Mouse (Mus musculus) adrenal gland (tissue): ENCODE data around the gene Timm17a.

Source experiments
- intact Hi-C: fragments of 180-260 bp; cut with DNase I; formaldehyde crosslinking; loops from one replicate; pipeline ENCODE4 v1.15.1; 2025

Gene Timm17a

GRCm38 (mm10) chr1:135281841-135282240 lies 31.7 kb downstream of the Timm17a start:
- intact Hi-C loops = loop anchor here (5.0 kb wide), 1 partner anchor 85 kb away; no protein-coding TSS in a partner anchor

DNA sequence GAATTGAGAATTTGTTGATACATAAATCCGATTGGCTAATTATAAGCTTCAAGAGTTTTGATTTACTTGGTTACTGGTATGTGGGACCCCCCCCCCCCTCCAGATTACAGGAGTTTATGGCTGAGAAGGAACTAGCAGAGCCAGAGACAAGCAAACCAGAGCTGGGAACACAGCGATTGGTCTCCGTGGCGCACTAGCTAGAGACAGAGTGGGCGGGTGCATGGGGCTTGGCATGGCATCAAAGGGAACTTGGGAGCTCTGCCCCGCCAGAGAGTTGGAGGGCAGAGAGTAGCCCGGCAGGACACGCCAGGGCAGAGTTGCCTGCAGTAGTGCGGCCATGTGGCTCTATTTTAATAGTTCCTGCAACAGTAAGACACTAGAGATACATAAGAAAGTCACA lies 32.9 kb downstream of the Timm17a start:
- intact Hi-C loops = loop anchor here (5.0 kb wide), 1 partner anchor 87 kb away; no protein-coding TSS in a partner anchor

- intact Hi-C loops = no loop called here
Measured at GRCm38 (mm10) chr1:135271371-135271770, 42.2 kb downstream of the Timm17a start.

- intact Hi-C loops = no loop called here
Measured at GRCm38 (mm10) chr1:135267663-135268446, 45.7 kb downstream of the Timm17a start.

- intact Hi-C loops = no loop called here
Measured at GRCm38 (mm10) chr1:135265834-135266233, 47.7 kb downstream of the Timm17a start.

DNA sequence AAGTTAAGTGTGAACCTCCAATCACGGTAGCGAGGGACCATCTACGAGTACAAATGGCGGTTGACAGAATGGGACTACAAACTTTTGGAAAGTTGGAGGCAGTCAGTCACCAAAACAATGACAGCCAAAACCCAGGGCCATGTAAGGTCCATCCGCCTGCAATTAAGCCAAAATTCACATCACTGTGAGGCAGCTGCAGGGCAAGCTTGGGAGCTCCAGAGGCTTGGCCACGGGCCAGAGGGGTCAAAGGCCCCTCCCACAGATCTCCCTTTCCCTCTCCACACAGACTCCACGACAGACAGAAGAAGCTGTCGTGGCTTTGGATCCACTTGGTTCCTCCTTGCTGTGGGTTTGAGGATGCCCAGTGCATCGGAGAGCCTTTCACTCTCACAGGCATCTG lies 50.3 kb downstream of the Timm17a start:
- intact Hi-C loops = no loop called here

DNA sequence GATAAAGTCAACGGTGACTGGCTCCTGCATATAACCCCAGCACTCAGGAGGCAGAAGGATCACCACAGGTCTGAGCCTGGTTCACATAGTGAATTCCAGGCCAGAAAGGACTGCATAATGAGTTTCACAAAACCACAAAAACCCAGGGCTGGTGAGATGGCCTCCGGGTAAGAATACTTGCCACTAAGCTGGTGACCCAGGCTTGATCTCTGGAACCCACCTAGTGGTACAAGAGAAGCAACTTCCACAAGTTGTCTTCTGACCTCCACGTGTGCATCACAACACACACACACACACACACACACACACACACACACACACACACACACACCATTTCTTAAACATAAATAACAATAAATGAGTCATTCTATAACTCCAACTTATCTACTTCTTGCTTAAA lies 51.2 kb downstream of the Timm17a start:
- intact Hi-C loops = no loop called here

- intact Hi-C loops = no loop called here
Measured at GRCm38 (mm10) chr1:135260931-135261330, 52.6 kb downstream of the Timm17a start.

DNA sequence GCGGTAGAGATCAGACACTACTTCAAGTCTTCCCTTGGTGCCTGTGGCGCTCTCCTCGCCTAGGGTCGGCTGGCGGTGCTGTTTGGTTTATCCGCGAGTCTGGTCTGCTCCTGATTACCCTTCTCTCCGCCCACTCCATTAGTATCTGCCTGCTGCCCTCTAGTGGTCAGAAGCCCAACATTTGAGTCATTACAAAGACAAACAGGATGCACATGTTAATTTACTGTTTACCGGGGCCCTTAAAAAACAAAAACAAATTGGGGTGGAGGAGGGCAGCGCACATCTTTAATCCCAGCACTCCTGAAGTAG lies 54.5 kb downstream of the Timm17a start:
- intact Hi-C loops = loop anchor here (2.0 to 5.0 kb wide), 2 partner anchors 86 to 108 kb away; no protein-coding TSS in a partner anchor

GRCm38 (mm10) chr1:135258380-135259127 lies 55.0 kb downstream of the Timm17a start, which contains the start of gene Elf3:
TSS of gene Elf3 (minus strand) at chr1:135258568.
- intact Hi-C loops = loop anchor here (2.0 to 5.0 kb wide), 2 partner anchors 86 to 109 kb away; no protein-coding TSS in a partner anchor

GRCm38 (mm10) chr1:135256299-135256698 lies 57.3 kb downstream of the Timm17a start:
- intact Hi-C loops = loop anchor here (5.0 kb wide), 1 partner anchor 111 kb away; no protein-coding TSS in a partner anchor

GRCm38 (mm10) chr1:135252854-135253253 lies 60.7 kb downstream of the Timm17a start:
- intact Hi-C loops = no loop called here

DNA sequence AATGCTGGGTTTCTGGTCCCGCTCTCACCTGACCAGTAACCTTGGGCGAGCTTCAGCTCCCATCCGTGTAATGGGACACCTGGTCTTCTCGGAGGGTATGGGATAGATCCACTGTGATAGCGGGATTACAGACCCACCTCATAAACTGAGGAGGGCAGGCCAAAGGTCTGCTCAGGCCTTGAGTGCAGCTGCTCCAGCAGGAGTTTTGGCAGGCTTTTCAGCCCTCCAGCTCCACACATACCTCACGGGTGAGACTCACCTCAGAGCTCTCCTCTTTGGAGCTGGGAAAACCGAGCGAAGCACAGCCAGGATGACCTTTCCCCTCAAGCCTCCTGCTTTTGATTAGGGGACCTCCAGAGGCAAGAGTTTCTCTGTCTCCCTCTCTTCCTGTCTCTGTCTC lies 62.2 kb downstream of the Timm17a start:
- intact Hi-C loops = no loop called here

- intact Hi-C loops = no loop called here
Measured at GRCm38 (mm10) chr1:135250706-135251105, 62.9 kb downstream of the Timm17a start.

DNA sequence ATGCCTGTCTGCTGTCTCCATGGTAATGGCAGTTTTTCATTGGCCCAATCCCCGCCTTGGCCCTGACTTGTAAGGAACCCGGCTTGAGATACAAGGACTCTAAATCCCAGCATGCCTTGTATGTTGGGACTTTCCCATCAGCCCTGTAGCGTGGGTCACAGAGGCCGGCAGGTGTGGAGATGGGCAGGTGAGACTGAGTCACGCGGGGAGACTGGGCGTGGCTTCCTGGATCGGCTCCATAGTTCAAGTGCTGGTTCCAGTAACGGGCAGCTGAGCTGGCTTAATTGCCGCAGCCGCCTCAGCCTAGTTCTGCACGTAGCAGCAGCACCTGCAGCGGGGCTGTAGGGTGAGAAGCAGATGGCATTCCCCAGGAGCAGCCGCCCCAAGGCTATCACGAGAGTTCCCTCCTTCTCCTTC lies 65.1 kb downstream of the Timm17a start:
- intact Hi-C loops = no loop called here
